Mouse (Mus musculus): ENCODE measurements around the gene Nkx1-2.

The Nkx1-2 gene

DNA sequence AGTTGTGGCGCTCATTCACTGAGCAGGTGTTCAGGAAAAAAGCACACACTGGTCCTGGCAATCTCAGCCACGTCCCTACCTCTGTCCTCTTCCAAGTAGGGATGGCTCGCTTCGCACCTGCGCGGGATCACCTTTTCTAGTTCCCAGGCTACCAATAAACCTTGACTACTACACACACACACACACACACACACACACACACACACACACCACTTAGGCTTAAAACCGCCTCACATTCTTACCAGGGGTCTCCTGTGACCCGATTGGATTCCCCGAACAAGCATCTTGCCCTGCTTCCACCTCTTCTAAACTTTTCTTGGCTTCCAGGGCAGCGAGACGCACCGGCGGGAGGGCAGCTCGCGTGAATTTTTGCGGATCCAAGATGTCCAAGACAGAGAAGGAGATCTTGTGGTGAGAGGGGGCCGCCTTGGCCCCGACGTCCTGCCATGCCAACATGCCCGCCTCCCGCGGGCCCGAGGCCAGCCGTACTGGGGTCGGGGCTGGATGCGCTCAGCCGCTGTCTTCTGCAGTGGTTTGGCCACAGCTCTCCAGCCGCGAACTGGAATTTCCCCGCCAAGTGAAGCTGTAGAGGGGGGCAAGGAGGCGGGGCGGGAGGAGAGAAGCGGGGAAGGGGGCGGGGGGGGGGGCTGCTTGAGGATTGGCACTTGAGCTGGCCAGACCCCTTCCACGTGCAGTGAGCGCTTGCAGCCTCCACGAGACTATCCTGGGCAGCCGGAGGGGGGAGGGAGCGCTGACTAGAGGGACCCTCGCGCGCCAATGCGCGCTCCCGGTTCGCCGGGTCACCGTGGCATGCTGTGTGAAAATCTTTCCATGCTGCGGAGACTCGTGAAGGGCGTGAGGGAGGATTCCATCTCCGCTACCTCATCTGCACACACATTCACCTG lies at the start of gene Nkx1-2:
Gene Nkx1-2, minus strand, starts transcription at position 567 of the 905 bp plus-strand sequence.
- DNase-seq, result peak; percentile 17 to 19

DNA sequence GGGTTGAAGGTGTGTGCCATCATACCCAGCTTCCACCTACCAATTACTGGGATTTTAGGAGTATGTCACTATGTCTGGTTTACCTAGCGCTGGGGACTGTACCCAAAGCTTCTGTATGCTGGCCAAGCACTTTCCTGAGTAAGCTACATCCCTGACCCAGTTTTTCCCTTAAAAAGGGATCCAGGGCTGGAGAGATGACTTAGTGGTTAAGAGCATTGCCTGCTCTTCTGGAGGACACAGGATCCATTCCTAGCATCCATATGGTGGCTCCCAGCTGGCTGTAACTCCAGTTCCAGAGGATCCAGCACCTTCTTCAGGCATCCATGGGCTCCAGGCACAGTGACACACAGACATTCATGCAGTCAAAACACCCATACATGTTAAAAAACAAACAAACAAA lies 47.1 kb upstream of the Nkx1-2 start:
- DNase-seq, result no peak

DNA sequence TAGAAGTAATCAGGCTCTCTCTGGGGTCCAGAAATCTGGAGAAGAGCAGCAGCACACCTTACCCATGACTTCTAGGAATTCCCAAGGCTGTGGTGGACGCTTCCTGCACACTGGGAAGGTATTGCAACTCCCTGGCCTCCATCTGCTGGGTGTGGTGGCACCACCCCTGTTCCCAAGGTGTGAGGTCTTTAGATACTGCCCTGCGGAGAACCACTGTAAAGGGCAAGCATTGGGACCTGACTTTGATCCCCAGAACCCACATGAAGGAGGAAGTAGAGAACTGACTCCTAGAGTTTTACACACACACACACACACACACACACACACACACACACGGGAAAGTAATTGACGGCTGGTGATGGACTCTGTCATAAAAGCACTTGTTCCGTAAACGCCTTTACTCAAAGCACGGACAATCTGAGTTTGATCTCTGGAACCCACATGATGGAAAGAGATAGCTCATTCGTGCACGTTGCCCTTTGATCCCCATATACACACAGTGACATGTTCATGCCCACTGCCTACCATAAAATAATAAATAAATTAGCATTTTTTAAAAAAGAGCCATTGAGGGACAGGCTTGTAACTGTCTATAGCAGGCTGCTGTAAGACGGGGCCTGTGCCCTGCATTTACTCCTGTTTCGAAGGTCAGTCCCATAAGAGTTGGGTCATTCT lies 45.3 kb upstream of the Nkx1-2 start:
- no peak for DNase-seq

DNA sequence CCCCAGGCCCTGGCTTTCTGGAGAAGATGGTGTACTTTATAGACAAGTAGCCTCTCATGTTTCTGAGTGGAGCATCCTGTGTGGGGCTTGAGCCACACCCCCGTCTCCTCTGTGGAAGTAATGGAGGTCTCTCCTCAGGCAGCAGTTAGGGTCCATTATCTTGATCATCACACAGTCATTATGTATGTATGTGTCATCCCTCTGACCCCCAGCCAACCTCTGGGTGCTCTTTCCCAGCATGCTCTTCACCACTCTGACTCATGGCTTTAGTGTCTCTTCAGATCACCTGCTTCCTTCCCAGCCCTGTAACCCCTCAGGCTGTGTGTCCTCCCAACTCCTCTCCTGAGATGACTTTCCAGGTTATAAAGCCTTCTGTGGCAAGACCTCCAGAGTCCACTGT lies 42.2 kb upstream of the Nkx1-2 start:
- DNase-seq, result no peak

DNA sequence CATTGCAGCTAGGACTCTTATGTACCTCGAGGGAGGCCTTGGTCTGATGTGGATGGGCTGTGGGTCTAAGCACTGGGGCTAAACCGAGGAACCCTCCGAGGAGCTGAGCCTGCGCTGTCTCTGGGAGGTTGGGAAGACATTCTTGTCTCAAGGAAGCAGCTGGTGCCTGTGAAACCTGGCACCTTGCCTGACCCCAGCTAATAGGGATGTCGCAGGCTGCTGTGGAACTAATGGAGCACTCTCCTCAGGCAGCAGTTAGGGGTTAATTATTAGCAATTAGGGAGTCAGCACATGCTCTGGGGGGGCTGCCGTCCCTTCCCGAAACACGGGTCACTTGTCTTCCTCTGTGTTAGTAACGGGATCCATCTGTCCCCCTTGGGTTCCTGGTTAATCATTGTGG lies 41.5 kb upstream of the Nkx1-2 start:
- DNase-seq, result no peak

DNA sequence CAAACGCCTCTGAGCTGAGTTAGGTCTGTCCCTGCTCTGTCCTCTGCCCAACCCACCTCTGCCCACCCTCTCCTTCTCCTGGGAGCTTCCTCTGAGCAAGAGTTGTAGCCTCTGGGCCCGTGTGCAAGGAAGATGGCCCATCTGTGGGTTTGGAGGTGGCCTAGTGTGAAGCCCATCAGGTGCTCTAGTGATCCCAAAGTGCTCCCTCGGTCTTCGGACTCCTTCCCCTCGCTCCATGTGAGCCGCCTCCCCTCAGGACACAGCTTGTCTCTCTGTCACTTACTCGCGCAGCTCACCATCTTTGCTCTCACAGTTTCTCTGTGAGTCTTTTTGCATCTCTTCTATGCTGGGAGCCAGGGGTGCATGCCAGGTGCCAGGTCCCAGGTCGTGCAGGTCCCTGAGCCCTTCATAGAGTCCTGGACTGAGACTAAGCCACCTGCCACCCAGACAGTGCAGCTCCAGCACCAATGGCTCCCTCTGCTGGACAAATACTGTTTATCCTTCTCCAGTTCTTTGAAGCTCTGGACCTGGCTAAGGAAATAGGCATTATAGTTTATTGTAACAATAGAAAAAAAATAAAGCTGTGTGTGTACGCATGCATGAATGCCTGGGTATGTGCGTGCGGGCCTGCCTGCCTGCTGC lies 39.1 kb upstream of the Nkx1-2 start:
- peak; percentile 51 to 56 for DNase-seq

DNA sequence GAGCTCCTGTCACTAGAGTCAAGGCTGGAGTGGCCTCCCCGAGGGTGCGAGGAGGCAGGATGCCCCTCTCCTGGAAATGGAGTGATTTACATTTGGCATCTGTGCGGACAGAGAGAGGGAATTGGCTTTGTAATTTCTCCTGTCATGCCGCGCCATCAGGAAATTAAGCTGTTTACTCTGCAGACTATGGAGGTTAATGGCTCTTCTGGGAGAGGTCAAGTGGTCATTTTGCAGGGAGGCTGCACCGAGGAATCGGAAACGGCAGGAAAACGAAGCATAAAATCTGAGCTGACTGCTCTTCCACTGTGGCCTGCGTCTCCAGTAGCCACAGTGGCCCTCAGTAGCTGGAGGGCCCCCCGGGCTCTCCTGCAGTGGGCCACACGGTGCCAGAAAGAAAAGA lies 37.9 kb upstream of the Nkx1-2 start:
- DNase-seq, result no peak

DNA sequence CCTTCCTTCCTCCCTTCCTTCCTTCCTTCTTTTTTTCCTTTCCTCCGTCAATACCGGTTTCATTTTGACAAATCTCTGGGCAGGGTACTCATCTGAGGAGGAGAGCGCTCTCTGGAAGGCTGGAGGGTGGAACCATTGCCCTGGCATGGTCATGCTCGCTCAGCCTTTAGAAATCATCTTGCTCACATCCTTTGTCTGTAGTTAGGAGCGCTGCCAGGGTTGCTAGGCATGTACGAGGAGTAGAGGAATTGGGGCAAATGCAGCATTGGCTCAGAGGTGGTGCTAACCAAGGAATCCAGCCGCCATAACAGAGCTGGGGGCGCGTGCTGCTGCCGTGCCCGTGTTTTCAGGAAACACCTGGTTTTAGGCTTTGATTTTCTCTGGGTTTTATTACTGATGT lies 31.9 kb upstream of the Nkx1-2 start:
- DNase-seq, result no peak

DNA sequence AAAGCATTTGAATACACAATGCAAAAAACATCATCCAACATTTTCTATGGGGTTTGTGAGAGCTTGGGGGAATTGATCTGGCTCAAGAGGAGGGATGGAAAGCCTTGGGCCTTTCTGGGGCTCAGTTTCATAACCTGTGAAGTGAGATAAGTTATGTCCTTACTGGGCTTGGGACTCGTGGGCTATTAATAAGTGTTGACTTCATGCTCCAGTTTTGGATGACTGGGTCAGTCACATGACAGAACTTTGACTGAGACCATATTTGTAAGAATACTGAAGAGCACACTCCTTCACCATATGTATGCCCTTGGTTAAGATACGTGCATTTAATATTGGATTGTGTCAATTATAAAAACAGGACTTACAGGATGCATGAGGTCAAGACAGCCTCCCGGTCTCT lies 28.0 kb upstream of the Nkx1-2 start:
- no peak for DNase-seq

DNA sequence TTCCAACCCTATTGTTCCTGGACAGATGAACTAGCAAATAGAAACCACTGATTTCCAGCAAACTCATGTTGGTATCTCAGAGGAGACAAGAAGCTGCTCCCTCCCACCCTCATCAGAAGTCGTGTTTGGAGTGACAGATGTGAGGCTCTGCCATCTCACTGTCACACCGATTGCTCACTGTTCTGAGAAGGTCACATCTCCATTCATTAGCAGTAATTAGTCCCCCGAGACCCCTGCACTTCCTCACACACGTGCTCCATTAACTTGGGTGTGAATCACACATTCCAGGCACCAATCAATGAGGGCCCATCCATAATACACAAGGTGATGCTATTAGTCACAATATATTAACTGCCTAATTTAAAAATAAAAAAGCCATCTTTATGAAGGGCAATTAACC lies 26.7 kb upstream of the Nkx1-2 start:
- DNase-seq, result no peak

DNA sequence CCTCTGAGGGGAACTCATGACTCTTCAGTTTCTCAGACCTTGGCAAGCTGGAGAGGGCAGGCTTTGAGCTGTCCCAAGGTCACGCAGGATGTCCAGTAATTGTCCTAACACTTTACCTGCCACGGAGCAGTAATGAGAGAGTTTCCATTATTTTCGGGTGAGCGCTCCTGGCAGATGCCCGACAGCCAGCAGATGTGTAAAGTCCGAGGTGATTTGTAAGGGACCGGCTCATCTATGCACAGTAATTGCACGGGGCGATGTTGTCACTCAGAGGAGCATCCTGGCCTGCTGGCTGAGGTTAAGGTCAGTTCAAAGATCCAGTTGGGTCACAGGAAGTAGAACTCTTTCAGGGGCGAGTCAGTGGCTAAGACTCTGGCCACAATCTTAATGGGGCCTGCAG lies 24.7 kb upstream of the Nkx1-2 start:
- DNase-seq, result no peak

DNA sequence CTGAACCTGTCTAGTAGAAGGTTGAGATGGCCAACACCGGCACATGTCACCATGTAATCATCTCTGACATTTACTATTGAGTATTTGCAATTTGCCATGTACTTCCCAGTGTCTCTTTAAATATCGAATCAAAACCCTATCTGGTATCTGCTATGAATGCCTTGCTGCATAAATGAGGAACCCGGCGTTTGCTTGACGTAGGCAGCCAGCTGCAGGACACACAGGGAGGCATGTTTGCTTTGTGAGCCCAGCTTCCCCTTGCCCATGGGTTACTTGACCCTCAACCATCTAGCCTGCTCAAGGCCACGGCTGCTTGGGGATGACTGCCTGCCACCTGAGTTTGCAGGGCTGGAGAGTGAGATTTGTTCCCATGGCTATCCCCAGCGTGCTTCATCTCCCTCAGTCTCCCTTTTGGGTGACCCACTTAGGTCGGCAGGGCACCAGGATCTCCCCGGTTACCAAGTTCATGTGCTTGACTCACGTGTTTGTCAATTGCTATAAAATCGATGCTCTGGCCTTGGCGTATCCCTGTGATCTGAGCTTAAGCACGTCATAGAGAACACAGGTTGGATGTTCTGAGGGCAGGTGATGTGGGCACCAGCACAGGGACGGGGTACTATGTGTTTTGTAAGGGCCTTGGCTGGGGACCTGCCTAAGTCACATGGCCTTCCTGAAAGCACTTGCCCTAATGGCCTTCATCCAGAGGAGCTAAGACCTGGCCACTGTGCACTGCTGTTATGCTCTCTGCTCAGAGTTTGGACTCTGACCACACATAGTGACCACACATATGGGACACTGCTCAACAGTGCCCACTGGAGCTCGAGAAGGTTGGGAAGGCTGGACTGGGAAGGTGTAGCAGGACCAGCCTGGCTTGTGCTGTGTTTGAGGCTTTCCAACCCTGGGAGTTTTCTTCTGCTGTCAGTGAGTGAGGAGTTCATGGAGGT lies 20.8 kb upstream of the Nkx1-2 start:
- DNase-seq, result peak in 1 of 2 experiments; percentile 9

DNA sequence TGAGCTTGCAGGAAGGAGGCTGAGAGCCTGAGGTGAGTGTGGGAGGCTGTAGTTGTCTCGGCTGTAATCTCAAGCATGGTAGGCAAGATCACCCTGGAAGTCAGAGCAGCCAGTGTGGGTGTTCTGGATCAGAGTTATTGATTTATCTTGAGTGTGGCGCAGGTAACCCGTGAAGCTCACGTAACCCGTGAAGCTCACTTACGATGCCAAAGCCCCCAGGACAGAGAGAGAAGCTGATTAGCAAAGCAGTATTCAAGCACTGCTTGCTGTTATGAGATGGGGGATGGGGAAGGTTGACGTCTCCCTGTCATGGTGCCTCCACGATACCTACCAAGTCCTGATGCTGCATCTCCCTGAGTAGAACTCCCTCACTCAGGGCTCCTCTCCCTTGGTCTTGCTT lies 20.1 kb upstream of the Nkx1-2 start:
- no peak for DNase-seq

DNA sequence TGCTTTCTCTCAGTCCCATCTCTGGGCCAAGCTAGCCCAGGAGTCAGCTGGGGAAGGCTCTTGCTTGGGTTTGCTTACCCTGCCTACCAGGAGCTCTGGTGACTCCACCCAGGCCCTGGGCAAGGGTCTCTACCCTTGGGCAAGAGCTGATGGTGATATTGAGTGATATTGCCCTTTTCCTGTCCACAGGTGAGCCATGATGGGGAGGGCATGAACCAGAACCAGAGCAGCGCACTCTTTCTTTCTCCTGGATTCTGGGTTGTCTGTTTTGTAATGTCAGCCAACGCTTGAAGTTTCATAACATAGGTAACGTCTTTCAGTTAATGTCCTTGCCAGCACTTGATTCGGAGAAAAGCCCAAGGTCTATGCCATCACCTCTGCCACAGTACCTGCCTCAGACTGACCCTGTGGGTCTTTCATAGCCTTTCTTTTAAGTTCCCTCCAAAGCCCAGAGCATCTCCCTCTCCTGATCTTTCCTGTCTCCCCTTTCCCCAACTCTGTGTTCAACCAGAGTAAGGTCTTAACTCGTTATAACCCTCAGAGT lies 17.7 kb upstream of the Nkx1-2 start:
- no peak for DNase-seq

DNA sequence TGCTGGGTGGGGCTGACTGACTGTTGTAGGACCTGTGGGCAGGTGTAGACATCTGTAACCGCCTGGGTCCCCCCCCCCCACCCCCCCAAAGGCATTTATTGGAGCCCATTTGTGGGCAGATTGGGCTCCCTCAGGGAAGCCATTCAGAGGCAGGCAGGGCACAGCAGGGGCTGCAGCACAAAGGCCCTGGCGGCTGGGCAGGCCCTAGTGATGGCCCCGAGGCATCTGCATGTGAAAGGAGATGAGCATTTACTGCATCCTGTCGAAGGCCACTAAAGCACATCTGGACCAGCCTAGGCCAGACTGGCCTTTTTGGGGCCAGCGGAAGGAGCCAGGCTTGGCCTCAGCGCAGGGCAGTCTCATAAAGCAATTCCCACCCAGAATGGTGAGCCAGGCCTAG lies 17.0 kb upstream of the Nkx1-2 start:
- DNase-seq, result no peak

DNA sequence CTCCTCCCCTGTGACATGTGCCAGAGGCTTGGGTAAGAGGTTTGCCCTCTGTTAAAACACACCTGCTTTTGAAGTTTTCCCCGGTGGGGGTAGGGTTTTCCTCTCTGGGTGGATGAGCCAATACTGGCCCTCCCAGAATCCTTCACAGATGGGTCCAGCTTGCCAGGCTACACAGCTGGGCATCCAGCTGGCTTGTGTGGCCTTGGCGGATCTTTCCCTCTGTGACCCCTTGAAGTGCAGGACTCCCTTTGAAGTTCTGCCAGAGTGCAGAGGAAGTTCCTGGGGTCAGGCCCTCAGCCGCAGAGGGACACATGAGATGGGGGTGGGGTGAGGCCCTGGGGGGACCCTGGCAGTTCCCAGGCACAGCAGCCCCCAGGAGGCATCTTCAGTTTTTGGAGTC lies 15.9 kb upstream of the Nkx1-2 start:
- DNase-seq, result no peak

DNA sequence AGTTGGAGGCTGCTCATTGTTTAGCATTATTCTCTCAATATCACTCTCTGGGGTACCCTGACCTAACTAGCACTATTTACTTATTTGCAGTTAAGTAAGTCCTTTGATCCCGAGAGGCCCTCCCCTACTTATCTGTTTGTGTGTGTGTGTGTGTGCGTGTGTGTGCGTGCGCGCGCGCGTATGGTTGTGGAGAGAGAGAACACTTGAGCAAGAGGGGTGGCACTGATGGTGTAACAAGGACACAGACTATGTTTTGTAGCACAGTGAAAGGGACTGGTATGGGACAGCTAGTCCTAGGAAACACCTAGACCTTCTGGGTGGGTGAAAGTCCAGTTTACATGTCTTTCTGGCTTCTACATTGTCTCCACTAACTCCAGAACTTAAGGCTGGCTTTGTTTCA lies 12.1 kb upstream of the Nkx1-2 start:
- no peak for DNase-seq

DNA sequence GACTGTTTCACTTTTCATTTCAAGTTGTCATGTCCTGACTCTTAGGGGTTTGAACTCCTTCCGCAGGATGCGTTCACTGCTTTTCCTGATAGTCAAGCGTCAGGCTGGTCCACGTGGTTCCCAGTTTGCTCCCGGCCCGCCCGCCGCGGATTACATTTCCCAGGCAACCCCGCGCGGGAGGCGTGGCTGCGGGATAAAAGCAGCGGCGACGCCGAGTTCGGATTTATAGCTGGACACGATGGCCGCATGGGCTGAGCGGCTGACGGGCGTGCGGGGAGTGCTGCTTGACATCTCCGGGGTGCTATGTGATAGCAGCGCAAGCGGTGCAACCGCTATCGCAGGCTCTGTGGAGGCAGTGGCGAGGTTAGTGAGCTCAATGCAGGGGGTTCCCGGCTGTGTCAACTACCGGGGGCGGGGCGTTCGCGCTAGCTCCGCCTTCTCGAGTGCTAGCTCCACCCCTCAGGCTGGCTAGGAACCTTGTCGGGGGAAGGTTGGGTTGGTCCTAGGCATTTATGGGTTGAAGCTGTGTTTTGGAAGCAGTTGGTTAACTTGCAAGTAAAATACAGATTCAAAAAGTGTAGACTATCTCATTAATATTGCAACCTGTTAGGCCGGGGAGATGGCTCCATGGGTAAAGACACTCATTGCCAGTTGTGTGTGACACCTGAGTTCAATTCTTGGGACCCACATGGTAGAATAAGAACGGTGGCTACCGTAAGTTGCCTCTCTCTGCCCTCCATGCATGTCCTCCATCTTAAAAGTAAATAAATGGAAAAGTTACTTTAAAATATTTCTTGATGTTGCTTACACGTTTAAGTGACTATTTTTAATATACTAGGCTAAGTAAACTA lies 11.3 kb upstream of the Nkx1-2 start, which contains the start of gene Lhpp:
Gene Lhpp, plus strand, starts transcription at position 171 of the 851 bp plus-strand sequence.
- DNase-seq, result peak; percentile 93

DNA sequence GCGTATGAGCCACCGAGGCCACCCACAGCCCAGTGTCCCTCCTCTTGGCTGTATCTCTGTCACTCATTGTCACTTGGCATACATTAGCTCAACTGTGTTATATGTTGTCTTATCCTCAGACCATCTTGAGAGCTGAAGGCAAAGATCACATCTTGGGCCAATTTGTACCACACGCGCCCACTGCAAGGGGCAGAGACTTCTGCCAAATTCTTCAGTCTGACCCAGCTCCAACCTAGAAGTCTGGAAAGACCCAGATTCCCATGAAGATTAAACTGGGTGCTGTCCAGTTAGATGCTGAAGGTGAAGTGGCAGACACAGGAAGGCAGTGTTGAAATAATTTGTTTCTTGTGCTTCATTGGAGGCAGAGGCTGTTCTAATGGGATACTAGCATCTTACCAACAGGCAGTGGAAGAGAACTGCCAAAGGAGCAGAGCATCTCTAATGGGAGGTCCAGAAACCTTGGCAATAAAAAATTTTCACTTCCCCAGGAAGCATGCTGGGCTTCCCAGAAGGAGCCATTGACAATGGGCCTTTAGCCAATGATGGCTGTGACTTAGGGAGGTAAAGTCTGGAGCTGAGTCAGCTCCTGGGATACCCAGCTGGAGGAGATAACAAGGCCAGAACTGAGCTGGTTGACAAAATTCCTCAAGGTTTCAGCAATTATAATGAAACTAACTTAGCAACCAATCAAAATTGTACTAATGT lies 9.0 kb upstream of the Nkx1-2 start:
- no peak for DNase-seq

DNA sequence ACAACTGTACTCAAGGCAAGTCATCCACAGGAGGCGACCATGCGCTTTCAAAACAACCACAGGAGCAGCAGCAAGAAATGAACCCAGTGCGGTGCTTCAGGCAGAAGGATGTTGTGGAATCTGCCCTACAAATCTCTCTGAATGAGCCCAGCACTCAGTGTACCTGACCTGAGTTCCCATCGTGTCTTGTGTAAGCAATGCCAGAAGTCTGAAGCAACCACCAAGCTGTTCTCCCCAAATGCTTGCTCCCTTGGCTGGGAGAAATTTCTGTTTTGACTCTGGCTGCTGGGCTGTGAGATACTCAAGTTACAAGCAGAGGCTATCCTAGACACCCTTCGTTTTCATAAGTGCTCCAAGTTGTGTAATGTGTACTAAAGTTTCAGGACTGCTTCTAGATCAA lies 6.3 kb upstream of the Nkx1-2 start:
- no peak for DNase-seq

DNA sequence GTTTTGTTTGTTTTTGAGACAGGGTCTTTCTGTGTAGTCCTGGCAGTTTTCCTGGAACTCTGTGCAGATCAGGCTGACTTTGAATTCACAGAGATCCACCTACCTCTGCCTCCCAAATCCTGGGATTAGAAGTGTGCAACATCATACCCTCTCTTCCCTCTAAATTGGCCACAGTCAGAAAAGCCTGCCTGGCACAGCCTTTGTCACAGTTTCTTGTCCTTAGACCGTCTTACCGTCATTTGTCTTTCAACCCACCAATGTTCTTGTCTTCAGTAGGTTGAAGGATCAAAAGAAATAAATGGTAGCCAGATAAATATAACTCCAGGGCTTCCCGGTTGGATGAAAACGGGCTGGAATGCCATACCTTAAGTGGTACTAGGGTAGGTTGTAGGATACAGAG lies 5.3 kb upstream of the Nkx1-2 start:
- DNase-seq, result no peak

Data from B cell, adult 2 months (primary cell).